Mouse (Mus musculus): Measurements from ENCODE around the gene Mrpl58. TPM values are rescaled to one million over a fixed set of nuclear protein-coding genes. Genes with fewer than 3 reads are reported as not detected.

Mrpl58 gene
- polyA plus RNA-seq (2015; fragmentation: Nextera tagmentation; extraction: Ambion mirVana): 154 and 180 TPM in 2 replicates

GRCm38 (mm10) chr11:115403338-115404124 is at the start of gene Mrpl58:
TSS of gene Mrpl58 (plus strand) at chr11:115403752.
- peak within 1 kb of the TSS; percentile 83 for H3K9ac ChIP-seq (replicated peaks; ENCODE audit: low read depth)
- peaks cover 4% of the 10 kb centered on the region; the same call in 1 of the 2 replicates for H3K4me1 ChIP-seq (ENCODE audit: insufficient read depth, low read depth, low read length)
- H3K4me3 ChIP-seq (ENCODE audit: low read depth, low read length): peak within 1 kb of the TSS; percentile 77
- WGBS: 2% methylated on average over 50 of the region's 50 CpGs
- H3K4me2 ChIP-seq (replicated peaks; ENCODE audit: low read depth, low read length): peak within 1 kb of the TSS; percentile 77
- H3K27ac ChIP-seq (ENCODE audit: low read length): peak within 1 kb of the TSS; percentile 86
- TF ChIP-seq EP300 (IDR thresholded peaks at IDR 0.05) (no peak; the same call in 1 of the 2 replicates), CTCF (IDR thresholded peaks at IDR 0.05) (peak; percentile 1; the same call in 1 of the 2 replicates)
- no peaks in the 10 kb centered on the region for H3K27me3 ChIP-seq (replicated peaks; ENCODE audit: insufficient read depth, low read length)
- ATAC-seq (peak; percentile 94), DNase-seq (ENCODE audit: low spot score) (peak; percentile 89)
- no peaks in the 10 kb centered on the region for H3K9me3 ChIP-seq (ENCODE audit: low read length)
- H3K36me3 ChIP-seq (ENCODE audit: insufficient read depth, low read length): no peaks in the 10 kb centered on the region

GRCm38 (mm10) chr11:115354183-115354582 is 49.4 kb upstream of the Mrpl58 start:
- no peak for TF ChIP-seq EP300 (IDR thresholded peaks at IDR 0.05)
- peak; percentile 96 for TF ChIP-seq CTCF (IDR thresholded peaks at IDR 0.05)
- Histone ChIP-seq H3K9ac (replicated peaks; ENCODE audit: low read depth) (no peak overlapping the region), H3K27ac (ENCODE audit: low read length) (no peak overlapping the region), H3K4me1 (ENCODE audit: insufficient read depth, low read depth, low read length) (peaks cover 4% of the 10 kb centered on the region; the same call in 1 of the 2 replicates), H3K9me3 (ENCODE audit: low read length) (no peaks in the 10 kb centered on the region), H3K27me3 (replicated peaks; ENCODE audit: insufficient read depth, low read length) (no peaks in the 10 kb centered on the region), H3K4me2 (replicated peaks; ENCODE audit: low read depth, low read length) (no peak overlapping the region), H3K4me3 (ENCODE audit: low read depth, low read length) (no peak overlapping the region), H3K36me3 (ENCODE audit: insufficient read depth, low read length) (peaks cover 3% of the 10 kb centered on the region; the same call in 1 of the 2 replicates)
- DNase-seq (ENCODE audit: low spot score) (peak; percentile 84), ATAC-seq (peak; percentile 49; the same call in 1 of the 2 replicates)
- WGBS: 12% methylated on average over 8 of the region's 8 CpGs

- peak; percentile 89 for DNase-seq (ENCODE audit: low spot score)
- H3K36me3 ChIP-seq (ENCODE audit: insufficient read depth, low read length): no peaks in the 10 kb centered on the region
- TF ChIP-seq CTCF (IDR thresholded peaks at IDR 0.05) (peak; percentile 70), EP300 (IDR thresholded peaks at IDR 0.05) (no peak; the same call in 1 of the 2 replicates)
- no peak overlapping the region for H3K4me2 ChIP-seq (replicated peaks; ENCODE audit: low read depth, low read length)
- peak; percentile 46 for ATAC-seq
- WGBS: 13% methylated on average over 5 of the region's 5 CpGs
- no peak overlapping the region for H3K27ac ChIP-seq (ENCODE audit: low read length)
- H3K27me3 ChIP-seq (replicated peaks; ENCODE audit: insufficient read depth, low read length): no peaks in the 10 kb centered on the region
- H3K9me3 ChIP-seq (ENCODE audit: low read length): no peaks in the 10 kb centered on the region
- H3K9ac ChIP-seq (replicated peaks; ENCODE audit: low read depth): no peak overlapping the region
- H3K4me3 ChIP-seq (ENCODE audit: low read depth, low read length): no peak overlapping the region
- peaks cover 4% of the 10 kb centered on the region; the same call in 1 of the 2 replicates for H3K4me1 ChIP-seq (ENCODE audit: insufficient read depth, low read depth, low read length)
Observed at GRCm38 (mm10) chr11:115358468-115358867, 45.1 kb upstream of the Mrpl58 start.

GRCm38 (mm10) chr11:115359293-115359692 is 44.3 kb upstream of the Mrpl58 start:
- peak; percentile 55 for ATAC-seq
- peak; percentile 60 for DNase-seq (ENCODE audit: low spot score)
- no peak for TF ChIP-seq CTCF (IDR thresholded peaks at IDR 0.05)
- no peak for TF ChIP-seq EP300 (IDR thresholded peaks at IDR 0.05)
- H3K27ac ChIP-seq (ENCODE audit: low read length): peak overlapping the region; percentile 39; the same call in 1 of the 2 replicates
- H3K9ac ChIP-seq (replicated peaks; ENCODE audit: low read depth): no peak overlapping the region
- no peaks in the 10 kb centered on the region for H3K27me3 ChIP-seq (replicated peaks; ENCODE audit: insufficient read depth, low read length)
- WGBS: 29% methylated on average over 3 of the region's 3 CpGs
- H3K4me1 ChIP-seq (ENCODE audit: insufficient read depth, low read depth, low read length): peaks cover 4% of the 10 kb centered on the region; the same call in 1 of the 2 replicates
- no peaks in the 10 kb centered on the region for H3K9me3 ChIP-seq (ENCODE audit: low read length)
- H3K36me3 ChIP-seq (ENCODE audit: insufficient read depth, low read length): no peaks in the 10 kb centered on the region
- no peak overlapping the region for H3K4me3 ChIP-seq (ENCODE audit: low read depth, low read length)
- no peak overlapping the region for H3K4me2 ChIP-seq (replicated peaks; ENCODE audit: low read depth, low read length)

GRCm38 (mm10) chr11:115359726-115360125 is 43.8 kb upstream of the Mrpl58 start:
- ATAC-seq: 0 out of 2 replicates have a peak, but pooled peaks have one; percentile 6
- no peak overlapping the region for H3K4me3 ChIP-seq (ENCODE audit: low read depth, low read length)

GRCm38 (mm10) chr11:115364136-115364535 is 39.4 kb upstream of the Mrpl58 start:
- H3K4me3 ChIP-seq (ENCODE audit: low read depth, low read length): no peak overlapping the region
- H3K9me3 ChIP-seq (ENCODE audit: low read length): no peaks in the 10 kb centered on the region
- no peak for TF ChIP-seq EP300 (IDR thresholded peaks at IDR 0.05)
- TF ChIP-seq CTCF (IDR thresholded peaks at IDR 0.05): no peak
- H3K27ac ChIP-seq (ENCODE audit: low read length): no peak overlapping the region
- no peak overlapping the region for H3K9ac ChIP-seq (replicated peaks; ENCODE audit: low read depth)
- H3K4me1 ChIP-seq (ENCODE audit: insufficient read depth, low read depth, low read length): peaks cover 10% of the 10 kb centered on the region
- peak; percentile 34 for DNase-seq (ENCODE audit: low spot score)
- 58% methylated on average over 3 of the region's 3 CpGs for WGBS
- H3K27me3 ChIP-seq (replicated peaks; ENCODE audit: insufficient read depth, low read length): no peaks in the 10 kb centered on the region
- H3K4me2 ChIP-seq (replicated peaks; ENCODE audit: low read depth, low read length): no peak overlapping the region
- peak; percentile 15; the same call in 1 of the 2 replicates for ATAC-seq
- H3K36me3 ChIP-seq (ENCODE audit: insufficient read depth, low read length): no peaks in the 10 kb centered on the region

More at GRCm38 (mm10) chr11:115359726-115360125, 43.8 kb upstream of the Mrpl58 start:
- DNase-seq (ENCODE audit: low spot score): no peak
- Histone ChIP-seq H3K9me3 (ENCODE audit: low read length) (no peaks in the 10 kb centered on the region), H3K9ac (replicated peaks; ENCODE audit: low read depth) (no peak overlapping the region), H3K4me2 (replicated peaks; ENCODE audit: low read depth, low read length) (no peak overlapping the region), H3K27me3 (replicated peaks; ENCODE audit: insufficient read depth, low read length) (no peaks in the 10 kb centered on the region), H3K4me1 (ENCODE audit: insufficient read depth, low read depth, low read length) (peaks cover 4% of the 10 kb centered on the region; the same call in 1 of the 2 replicates), H3K27ac (ENCODE audit: low read length) (peak overlapping the region; percentile 39; the same call in 1 of the 2 replicates), H3K36me3 (ENCODE audit: insufficient read depth, low read length) (no peaks in the 10 kb centered on the region)
- 51% methylated on average over 6 of the region's 6 CpGs for WGBS
- TF ChIP-seq EP300 (IDR thresholded peaks at IDR 0.05) (no peak), CTCF (IDR thresholded peaks at IDR 0.05) (peak; percentile 60)
